In the genomic region with DNA sequence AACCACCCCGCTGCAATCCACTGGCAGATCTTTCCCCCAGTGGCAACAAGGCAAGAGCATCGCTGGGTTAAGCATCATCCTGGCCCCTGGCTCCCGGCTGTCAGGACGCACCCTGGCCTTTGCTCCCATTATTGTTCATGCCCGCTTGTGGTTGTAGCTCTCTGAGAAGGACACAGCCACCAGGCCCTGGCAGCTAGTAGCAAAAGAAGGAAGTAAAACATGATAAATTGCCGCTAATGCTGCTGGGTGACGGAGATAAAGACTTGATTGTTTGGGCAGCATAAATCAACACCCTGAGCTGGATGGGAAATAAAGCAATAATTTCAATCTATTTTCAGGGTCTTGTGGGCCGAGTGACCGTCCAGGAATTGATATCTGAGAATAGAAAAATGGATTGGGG, we compare ENCODE assay signal across 12 mouse cellular contexts.
DNase-seq lines count a peak whose midpoint lies in the region; ATAC-seq and TF ChIP-seq lines count a peak whose summit lies in the region.
"Had no signal": no experiment of that assay in that cellular context is flagged by ENCODE, and none has a peak within 500 bp of the region (broad histone marks: within the 10 kb centered on the region; RNA-seq: fewer than 3 reads in every experiment).

No protein-coding gene starts in this region.

- 0 out of 2 replicates have a peak, but pooled peaks have one; percentile 9 for TF ChIP-seq CTCF in testis, adult 2 months (IDR thresholded peaks at IDR 0.05; ENCODE audit: control insufficient read depth, insufficient read depth, insufficient replicate concordance, low read depth, low read length)
- no peak for TF ChIP-seq CTCF in left cerebral cortex, adult 2 months (IDR thresholded peaks at IDR 0.05)

- ATAC-seq in hindbrain, embryonic 13.5 days (ENCODE audit: low FRiP score) = no peak
- no peak for ATAC-seq in hindbrain, embryonic 16.5 days
- ATAC-seq: activated CD4-positive, CD25-positive, alpha-beta regulatory T cell, adult 4 months had no signal

- H3K9ac ChIP-seq in hindbrain, embryonic 13.5 days = no peak overlapping the region
- no peak overlapping the region for H3K9ac ChIP-seq in hindbrain, embryonic 16.5 days (ENCODE audit: low read depth, low read length)
- H3K9ac ChIP-seq: lung, embryonic 15.5 days had no signal

- no peaks in the 10 kb centered on the region for H3K36me3 ChIP-seq in hindbrain, embryonic 13.5 days
- H3K36me3 ChIP-seq in hindbrain, embryonic 16.5 days (ENCODE audit: control insufficient read depth, insufficient read depth, low read length) = no peaks in the 10 kb centered on the region
- H3K36me3 ChIP-seq in testis, adult 2 months (ENCODE audit: control insufficient read depth, insufficient read depth, low read length) = no peaks in the 10 kb centered on the region
- H3K36me3 ChIP-seq: limb, embryonic 10.5 days; lung, embryonic 15.5 days had no signal

- DNase-seq in testis, postnatal 10 days (ENCODE audit: low spot score) = no peak
- peak; percentile 40 for DNase-seq in kidney, postnatal 14 days
- DNase-seq in left cerebral cortex, adult 2 months (ENCODE audit: extremely low spot score in 1 of 2, low spot score in 2 of 2) = no peak
- DNase-seq in urinary bladder, postnatal 4 days (ENCODE audit: low spot score in 2 of 2) = no peak
- DNase-seq: embryo, embryonic 11 days; right cerebral cortex, postnatal 25 days had no signal

- no peaks in the 10 kb centered on the region for H3K27me3 ChIP-seq in hindbrain, embryonic 13.5 days
- no peaks in the 10 kb centered on the region for H3K27me3 ChIP-seq in hindbrain, embryonic 16.5 days (replicated peaks; ENCODE audit: control insufficient read depth, insufficient read depth, low read length)
- H3K27me3 ChIP-seq in testis, adult 2 months (ENCODE audit: control insufficient read depth, insufficient read depth, low read length) = no peaks in the 10 kb centered on the region
- H3K27me3 ChIP-seq: lung, embryonic 15.5 days had no signal

- WGBS in hindbrain, embryonic 13.5 days = 36% methylated on average over 9 of the region's 9 CpGs
- WGBS in hindbrain, embryonic 16.5 days = 40% methylated on average over 9 of the region's 9 CpGs

- H3K4me1 ChIP-seq in hindbrain, embryonic 13.5 days (replicated peaks) = peaks cover 43% of the 10 kb centered on the region
- peaks cover 10% of the 10 kb centered on the region for H3K4me1 ChIP-seq in hindbrain, embryonic 16.5 days (ENCODE audit: control insufficient read depth, insufficient read depth, low read depth, low read length)
- no peaks in the 10 kb centered on the region for H3K4me1 ChIP-seq in testis, adult 2 months (ENCODE audit: control insufficient read depth, insufficient read depth, low read length)

- no peak overlapping the region for H3K4me2 ChIP-seq in hindbrain, embryonic 13.5 days
- no peak overlapping the region for H3K4me2 ChIP-seq in hindbrain, embryonic 16.5 days (ENCODE audit: low read length)
- H3K4me2 ChIP-seq: lung, embryonic 15.5 days had no signal

- no peak for TF ChIP-seq POLR2A in testis, adult 2 months (IDR thresholded peaks at IDR 0.05; ENCODE audit: control insufficient read depth, low read depth, low read length)

- peak overlapping the region; percentile 60; the same call in 1 of the 2 replicates for H3K27ac ChIP-seq in hindbrain, embryonic 13.5 days
- H3K27ac ChIP-seq in hindbrain, embryonic 16.5 days (ENCODE audit: low read depth, low read length) = no peak overlapping the region
- no peak overlapping the region for H3K27ac ChIP-seq in testis, adult 2 months (ENCODE audit: control insufficient read depth, insufficient read depth, low read depth, low read length)
- H3K27ac ChIP-seq in left cerebral cortex, adult 2 months = no peak overlapping the region; the same call in 1 of the 2 replicates
- H3K27ac ChIP-seq: limb, embryonic 10.5 days; lung, embryonic 15.5 days had no signal

- no peak overlapping the region for H3K4me3 ChIP-seq in hindbrain, embryonic 13.5 days
- no peak overlapping the region for H3K4me3 ChIP-seq in hindbrain, embryonic 16.5 days (ENCODE audit: low read length)
- H3K4me3 ChIP-seq in testis, adult 2 months (ENCODE audit: control insufficient read depth, low read depth, low read length) = no peak overlapping the region
- H3K4me3 ChIP-seq in left cerebral cortex, adult 2 months = no peak overlapping the region
- H3K4me3 ChIP-seq: limb, embryonic 10.5 days; lung, embryonic 15.5 days had no signal

- intact Hi-C loops in left cerebral cortex, adult 2 months (cut with DNase I) = no loop called here

- no peaks in the 10 kb centered on the region for H3K9me3 ChIP-seq in hindbrain, embryonic 13.5 days
- no peaks in the 10 kb centered on the region for H3K9me3 ChIP-seq in hindbrain, embryonic 16.5 days (ENCODE audit: control insufficient read depth, low read length)
- H3K9me3 ChIP-seq: limb, embryonic 10.5 days; lung, embryonic 15.5 days had no signal
